Mouse (Mus musculus): Measurements from ENCODE around the gene Cfap97d2. TPM values are rescaled to one million over a fixed set of nuclear protein-coding genes. Genes with fewer than 3 reads are reported as not detected.

Cfap97d2 gene
- polyA plus RNA-seq, 1 experiment from 2014 or later: 0.25 TPM

GRCm38 (mm10) chr8:13780536-13780935 is 74.8 kb downstream of the Cfap97d2 start:
- WGBS: 93% methylated on average over 3 of the region's 3 CpGs
- no peak overlapping the region for H3K4me3 ChIP-seq (ENCODE audit: low read depth, low read length)
- no peak for DNase-seq (ENCODE audit: low spot score)
- no peak overlapping the region for H3K27ac ChIP-seq (replicated peaks; ENCODE audit: low read depth, low read length)
- H3K27me3 ChIP-seq (replicated peaks; ENCODE audit: control insufficient read depth, insufficient read depth, low read length): no peaks in the 10 kb centered on the region
- H3K4me2 ChIP-seq (ENCODE audit: low read depth, low read length): no peak overlapping the region
- H3K9me3 ChIP-seq (ENCODE audit: control insufficient read depth, low read length): no peaks in the 10 kb centered on the region
- no peak overlapping the region for H3K9ac ChIP-seq (ENCODE audit: low read depth, low read length)
- no peak for ATAC-seq (ENCODE audit: low read depth)
- H3K4me1 ChIP-seq (ENCODE audit: control insufficient read depth, insufficient read depth, low read length): peaks cover 8% of the 10 kb centered on the region
- H3K36me3 ChIP-seq (ENCODE audit: control insufficient read depth, insufficient read depth, low read length): peaks cover 61% of the 10 kb centered on the region

- DNase-seq (ENCODE audit: low spot score): peak; percentile 97
- Histone ChIP-seq H3K27ac (replicated peaks; ENCODE audit: low read depth, low read length) (peak within 1 kb of the TSS; percentile 98), H3K4me3 (ENCODE audit: low read depth, low read length) (peak within 1 kb of the TSS; percentile 49), H3K4me2 (ENCODE audit: low read depth, low read length) (peak within 1 kb of the TSS; percentile 83), H3K27me3 (replicated peaks; ENCODE audit: control insufficient read depth, insufficient read depth, low read length) (no peaks in the 10 kb centered on the region), H3K36me3 (ENCODE audit: control insufficient read depth, insufficient read depth, low read length) (peaks cover 40% of the 10 kb centered on the region), H3K9ac (ENCODE audit: low read depth, low read length) (peak within 1 kb of the TSS; percentile 98), H3K4me1 (ENCODE audit: control insufficient read depth, insufficient read depth, low read length) (peaks cover 10% of the 10 kb centered on the region), H3K9me3 (ENCODE audit: control insufficient read depth, low read length) (no peaks in the 10 kb centered on the region)
- 0% methylated on average over 43 of the region's 47 CpGs for WGBS
- peak; percentile 95 for ATAC-seq (ENCODE audit: low read depth)
Observed at GRCm38 (mm10) chr8:13785250-13785763, 79.6 kb downstream of the Cfap97d2 start, which contains the start of gene Upf3a. Upf3a (plus strand) TSS chr8:13785615.

- Histone ChIP-seq H3K27me3 (replicated peaks; ENCODE audit: control insufficient read depth, insufficient read depth, low read length) (no peaks in the 10 kb centered on the region), H3K9ac (ENCODE audit: low read depth, low read length) (peak overlapping the region; percentile 98), H3K4me2 (ENCODE audit: low read depth, low read length) (peak overlapping the region; percentile 83), H3K9me3 (ENCODE audit: control insufficient read depth, low read length) (no peaks in the 10 kb centered on the region), H3K4me3 (ENCODE audit: low read depth, low read length) (peak overlapping the region; percentile 49), H3K4me1 (ENCODE audit: control insufficient read depth, insufficient read depth, low read length) (peaks cover 10% of the 10 kb centered on the region), H3K27ac (replicated peaks; ENCODE audit: low read depth, low read length) (peak overlapping the region; percentile 98), H3K36me3 (ENCODE audit: control insufficient read depth, insufficient read depth, low read length) (peaks cover 35% of the 10 kb centered on the region)
- DNase-seq (ENCODE audit: low spot score): peak; percentile 98
- ATAC-seq (ENCODE audit: low read depth): peak; percentile 95
- WGBS: under 1% methylated on average over 27 of the region's 47 CpGs
Observed at GRCm38 (mm10) chr8:13785764-13786299, 80.1 kb downstream of the Cfap97d2 start.

GRCm38 (mm10) chr8:13789606-13790005 is 83.9 kb downstream of the Cfap97d2 start:
- no peak for ATAC-seq (ENCODE audit: low read depth)
- Histone ChIP-seq H3K4me3 (ENCODE audit: low read depth, low read length) (no peak overlapping the region), H3K4me2 (ENCODE audit: low read depth, low read length) (no peak overlapping the region), H3K9ac (ENCODE audit: low read depth, low read length) (no peak overlapping the region), H3K27ac (replicated peaks; ENCODE audit: low read depth, low read length) (no peak overlapping the region), H3K9me3 (ENCODE audit: control insufficient read depth, low read length) (no peaks in the 10 kb centered on the region), H3K27me3 (replicated peaks; ENCODE audit: control insufficient read depth, insufficient read depth, low read length) (no peaks in the 10 kb centered on the region), H3K4me1 (ENCODE audit: control insufficient read depth, insufficient read depth, low read length) (peaks cover 7% of the 10 kb centered on the region), H3K36me3 (ENCODE audit: control insufficient read depth, insufficient read depth, low read length) (peaks cover 44% of the 10 kb centered on the region)
- no peak for DNase-seq (ENCODE audit: low spot score)
- 92% methylated on average over 8 of the region's 8 CpGs for WGBS

Other genes starting within 250 kb of the Cfap97d2 start
- gene Gas6, start 211.4 kb upstream of the Cfap97d2 start, polyA plus RNA-seq (2014; fragmentation: Nextera tagmentation; extraction: Ambion mirVana): 43.2 and 56.9 TPM in 2 replicates
- gene 1700029H14Rik, start 143.4 kb upstream of the Cfap97d2 start, polyA plus RNA-seq (2014; fragmentation: Nextera tagmentation; extraction: Ambion mirVana): not detected in 2 replicates
- 39.4 and 40.2 TPM in 2 replicates for gene Rasa3, start 28.3 kb upstream of the Cfap97d2 start, polyA plus RNA-seq (2014; fragmentation: Nextera tagmentation; extraction: Ambion mirVana)
- gene Cdc16, start 51.8 kb downstream of the Cfap97d2 start, polyA plus RNA-seq (2014; fragmentation: Nextera tagmentation; extraction: Ambion mirVana): 221 and 240 TPM in 2 replicates
- 31.9 and 38.5 TPM in 2 replicates for gene Upf3a, start 79.7 kb downstream of the Cfap97d2 start, polyA plus RNA-seq (2014; fragmentation: Nextera tagmentation; extraction: Ambion mirVana)
- not detected in 2 replicates for gene AF366264, start 132.5 kb downstream of the Cfap97d2 start, polyA plus RNA-seq (2014; fragmentation: Nextera tagmentation; extraction: Ambion mirVana)
- gene Champ1, start 163.8 kb downstream of the Cfap97d2 start, polyA plus RNA-seq (2014; fragmentation: Nextera tagmentation; extraction: Ambion mirVana): 33.8 and 38.1 TPM in 2 replicates
- 42.1 and 42.7 TPM in 2 replicates for gene Coprs, start 184.4 kb downstream of the Cfap97d2 start, polyA plus RNA-seq (2014; fragmentation: Nextera tagmentation; extraction: Ambion mirVana)